Mouse (Mus musculus): ENCODE results near the gene Olfr1263. TPM values are rescaled to one million over a fixed set of nuclear protein-coding genes. Genes with fewer than 3 reads are reported as not detected.

Gene Olfr1263
- polyA plus RNA-seq, 1 experiment from 2014 or later: not detected

Other genes with a start within 250 kb of the Olfr1263 start
- gene Olfr1254, start 218.5 kb upstream of the Olfr1263 start, polyA plus RNA-seq (2015; fragmentation: Nextera tagmentation; extraction: Ambion mirVana): not detected in 2 replicates
- gene Olfr1255, start 200.1 kb upstream of the Olfr1263 start, polyA plus RNA-seq (2015; fragmentation: Nextera tagmentation; extraction: Ambion mirVana): not detected in 2 replicates
- gene Olfr1256, start 170.6 kb upstream of the Olfr1263 start, polyA plus RNA-seq (2015; fragmentation: Nextera tagmentation; extraction: Ambion mirVana): not detected in 2 replicates
- gene Olfr48, start 163.9 kb upstream of the Olfr1263 start, polyA plus RNA-seq (2015; fragmentation: Nextera tagmentation; extraction: Ambion mirVana): 0.13 and 0.29 TPM in 2 replicates
- not detected in 2 replicates for gene Olfr1257, start 133.7 kb upstream of the Olfr1263 start, polyA plus RNA-seq (2015; fragmentation: Nextera tagmentation; extraction: Ambion mirVana)
- not detected in 2 replicates for gene Olfr1258, start 84.8 kb upstream of the Olfr1263 start, polyA plus RNA-seq (2015; fragmentation: Nextera tagmentation; extraction: Ambion mirVana)
- not detected in 2 replicates for gene Olfr1259, start 63.5 kb upstream of the Olfr1263 start, polyA plus RNA-seq (2015; fragmentation: Nextera tagmentation; extraction: Ambion mirVana)
- gene Olfr1260, start 37.8 kb upstream of the Olfr1263 start, polyA plus RNA-seq (2015; fragmentation: Nextera tagmentation; extraction: Ambion mirVana): not detected in 2 replicates
- gene Olfr1261, start 20.9 kb upstream of the Olfr1263 start, polyA plus RNA-seq (2015; fragmentation: Nextera tagmentation; extraction: Ambion mirVana): not detected in 2 replicates
- not detected in 2 replicates for gene Olfr1262, start 12.0 kb upstream of the Olfr1263 start, polyA plus RNA-seq (2015; fragmentation: Nextera tagmentation; extraction: Ambion mirVana)
- not detected in 2 replicates for gene Olfr1264, start 13.4 kb downstream of the Olfr1263 start, polyA plus RNA-seq (2015; fragmentation: Nextera tagmentation; extraction: Ambion mirVana)
- gene Olfr1265, start 23.2 kb downstream of the Olfr1263 start, polyA plus RNA-seq (2015; fragmentation: Nextera tagmentation; extraction: Ambion mirVana): not detected in 2 replicates
- not detected in 2 replicates for gene Olfr140, start 51.5 kb downstream of the Olfr1263 start, polyA plus RNA-seq (2015; fragmentation: Nextera tagmentation; extraction: Ambion mirVana)
- not detected in 2 replicates for gene Olfr1269, start 109.3 kb downstream of the Olfr1263 start, polyA plus RNA-seq (2015; fragmentation: Nextera tagmentation; extraction: Ambion mirVana)
- not detected in 2 replicates for gene Olfr32, start 130.2 kb downstream of the Olfr1263 start, polyA plus RNA-seq (2015; fragmentation: Nextera tagmentation; extraction: Ambion mirVana)
- not detected in 2 replicates for gene Olfr1270, start 141.0 kb downstream of the Olfr1263 start, polyA plus RNA-seq (2015; fragmentation: Nextera tagmentation; extraction: Ambion mirVana)
- not detected in 2 replicates for gene Olfr1506, start 212.4 kb downstream of the Olfr1263 start, polyA plus RNA-seq (2015; fragmentation: Nextera tagmentation; extraction: Ambion mirVana)
- not detected in 2 replicates for gene Olfr142, start 245.5 kb downstream of the Olfr1263 start, polyA plus RNA-seq (2015; fragmentation: Nextera tagmentation; extraction: Ambion mirVana)